ENCODE assay signal across 27 mouse cellular contexts in the genomic region with DNA sequence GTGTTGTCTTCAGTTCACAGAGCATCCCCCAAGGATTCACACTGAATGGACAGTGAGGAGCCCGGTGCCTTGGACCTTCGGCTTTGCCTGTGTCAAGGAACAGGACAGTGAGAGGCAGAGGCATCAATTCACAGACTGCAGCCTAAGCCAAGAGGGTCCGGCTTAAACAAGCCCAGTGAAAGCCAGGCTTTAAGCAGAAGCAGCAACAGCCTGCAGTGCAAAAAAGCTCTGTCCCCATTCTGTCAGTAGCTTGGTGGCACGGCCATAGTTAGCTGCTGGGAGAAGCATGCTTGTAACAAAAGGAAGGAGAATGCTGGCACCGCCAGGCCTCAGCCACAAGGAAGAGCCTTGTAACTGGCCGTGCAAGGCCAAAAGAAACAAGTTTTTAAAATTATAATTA. TPM values are rescaled to one million over a fixed set of nuclear protein-coding genes. Genes with fewer than 3 reads are reported as not detected.
DNase-seq lines count a peak whose midpoint lies in the region; ATAC-seq and TF ChIP-seq lines count a peak whose summit lies in the region.
"Had no signal": no experiment of that assay in that cellular context is flagged by ENCODE, and none has a peak within 500 bp of the region (broad histone marks: within the 10 kb centered on the region; RNA-seq: fewer than 3 reads in every experiment).

No protein-coding gene starts in this region.

- TF ChIP-seq CTCF in layer of hippocampus, adult 2 months (conservative IDR thresholded peaks at IDR 0.05) = no peak
- TF ChIP-seq CTCF in brain, embryonic 14.5 days (IDR thresholded peaks at IDR 0.05; ENCODE audit: borderline replicate concordance, extremely low read depth, insufficient read depth, insufficient read length) = no peak
- TF ChIP-seq CTCF in forebrain, postnatal 0 days (IDR thresholded peaks at IDR 0.05; ENCODE audit: low read depth) = no peak

- DNase-seq in layer of hippocampus, adult 2 months (ENCODE audit: low spot score in 2 of 2) = no peak
- no peak for DNase-seq in layer of hippocampus, adult 8-10 months (ENCODE audit: low spot score in 2 of 2)
- DNase-seq in brain, embryonic 14.5 days (ENCODE audit: low read depth) = peak; percentile 56
- no peak for DNase-seq in forebrain, embryonic 11.5 days (ENCODE audit: low spot score)
- no peak for DNase-seq in forebrain, postnatal 0 days
- no peak for DNase-seq in kidney, adult 9 months
- DNase-seq in frontal cortex, postnatal 10 days (ENCODE audit: low spot score in 2 of 2) = no peak
- DNase-seq: adrenal gland, adult 2 months; B cell, adult 2 months; cerebellum, adult 8-10 months; heart, postnatal 36 days; kidney, adult 8-10 months; kidney, postnatal 25 days; lung, embryonic 14.5 days; thymus, adult 2 months had no signal

- H3K4me3 ChIP-seq in layer of hippocampus, adult 2 months = no peak overlapping the region
- H3K4me3 ChIP-seq in forebrain, embryonic 11.5 days (ENCODE audit: low read depth, low read length) = no peak overlapping the region
- H3K4me3 ChIP-seq in forebrain, postnatal 0 days (ENCODE audit: low read depth, low read length) = no peak overlapping the region
- H3K4me3 ChIP-seq: heart, embryonic 15.5 days; limb, embryonic 15.5 days; midbrain, embryonic 12.5 days had no signal

- H3K4me2 ChIP-seq in forebrain, embryonic 11.5 days (ENCODE audit: low read depth, low read length, severe bottlenecking) = no peak overlapping the region
- no peak overlapping the region for H3K4me2 ChIP-seq in forebrain, postnatal 0 days (ENCODE audit: low read depth)
- H3K4me2 ChIP-seq: heart, embryonic 15.5 days; limb, embryonic 15.5 days; lung, embryonic 14.5 days; midbrain, embryonic 12.5 days had no signal

- H3K36me3 ChIP-seq in forebrain, embryonic 11.5 days (ENCODE audit: control insufficient read depth, insufficient read depth, low read length) = no peaks in the 10 kb centered on the region
- no peaks in the 10 kb centered on the region for H3K36me3 ChIP-seq in forebrain, postnatal 0 days (ENCODE audit: insufficient read depth)
- H3K36me3 ChIP-seq: G1E; heart, embryonic 15.5 days; limb, embryonic 15.5 days; midbrain, embryonic 12.5 days had no signal

- H3K27me3 ChIP-seq in forebrain, embryonic 11.5 days (ENCODE audit: control insufficient read depth, insufficient read depth, low read length) = no peaks in the 10 kb centered on the region
- no peaks in the 10 kb centered on the region for H3K27me3 ChIP-seq in forebrain, postnatal 0 days (ENCODE audit: insufficient read depth, low read length)
- H3K27me3 ChIP-seq: CH12.LX; heart, embryonic 15.5 days; midbrain, embryonic 12.5 days; Patski had no signal

- 69% methylated on average over 6 of the region's 6 CpGs for WGBS in forebrain, embryonic 11.5 days
- WGBS in forebrain, postnatal 0 days = 31% methylated on average over 6 of the region's 6 CpGs

- H3K9ac ChIP-seq in forebrain, embryonic 11.5 days (ENCODE audit: low read length) = peak overlapping the region; percentile 16; the same call in 1 of the 2 replicates
- no peak overlapping the region for H3K9ac ChIP-seq in forebrain, postnatal 0 days
- H3K9ac ChIP-seq: heart, embryonic 15.5 days; limb, embryonic 15.5 days; liver, embryonic 14.5 days; lung, embryonic 14.5 days; midbrain, embryonic 12.5 days had no signal

- ATAC-seq in forebrain, embryonic 11.5 days (replicated peaks; ENCODE audit: low FRiP score) = no peak
- ATAC-seq in forebrain, postnatal 0 days = peak; percentile 12; the same call in 1 of the 2 replicates
- ATAC-seq: inflammation-experienced regulatory T-cells, adult 6 months; Patski had no signal

- H3K4me1 ChIP-seq in forebrain, embryonic 11.5 days (replicated peaks; ENCODE audit: control insufficient read depth, insufficient read depth, low read length) = no peaks in the 10 kb centered on the region; the same call in 1 of the 2 replicates
- H3K4me1 ChIP-seq in forebrain, postnatal 0 days (ENCODE audit: insufficient read depth) = 0 out of 2 replicates have a peak, but pooled peaks cover 10% of the 10 kb centered on the region
- H3K4me1 ChIP-seq: heart, embryonic 15.5 days had no signal

- no peak for TF ChIP-seq POLR2A in brain, embryonic 14.5 days (IDR thresholded peaks at IDR 0.05; ENCODE audit: borderline replicate concordance, extremely low read depth, insufficient read depth, insufficient read length, poor library complexity, severe bottlenecking)

- H3K9me3 ChIP-seq in forebrain, embryonic 11.5 days (ENCODE audit: control insufficient read depth, low read length) = no peaks in the 10 kb centered on the region
- no peaks in the 10 kb centered on the region for H3K9me3 ChIP-seq in forebrain, postnatal 0 days (ENCODE audit: low read length)
- H3K9me3 ChIP-seq: G1E; heart, embryonic 15.5 days; limb, embryonic 15.5 days; midbrain, embryonic 12.5 days had no signal

- 0 out of 2 replicates have a peak overlapping the region, but pooled peaks have one; percentile 7 for H3K27ac ChIP-seq in layer of hippocampus, adult 2 months
- no peak overlapping the region for H3K27ac ChIP-seq in forebrain, embryonic 11.5 days (ENCODE audit: low read depth, low read length)
- H3K27ac ChIP-seq in forebrain, postnatal 0 days (ENCODE audit: low read depth, low read length) = peak overlapping the region; percentile 30
- H3K27ac ChIP-seq: heart, embryonic 15.5 days; limb, embryonic 15.5 days; liver, embryonic 14.5 days; midbrain, embryonic 12.5 days; stomach, postnatal 0 days had no signal

RNA-seq across cellular contexts. Expression of gene Chga, which starts 40.6 kb away (rescaled TPM):
- 100 to 1,000 TPM; 123 to 124 TPM for total RNA-seq in layer of hippocampus, adult 2 months (2021)
- total RNA-seq in layer of hippocampus, adult 8-10 months (2022) = 100 to 1,000 TPM; 115 to 125 (median 120) TPM
- 56.3 and 74.5 TPM in 2 replicates for polyA plus RNA-seq in brain, embryonic 14.5 days (2012; rRNA removed)
- polyA plus RNA-seq in forebrain, embryonic 11.5 days (2014; fragmentation: Nextera tagmentation; extraction: Ambion mirVana) = 16.7 and 18.1 TPM in 2 replicates
- 108 and 123 TPM in 2 replicates for total RNA-seq in forebrain, postnatal 0 days (2014; rRNA removed)
- 130 and 171 TPM in 2 replicates for polyA plus RNA-seq in forebrain, postnatal 0 days (2015; fragmentation: Nextera tagmentation; extraction: Ambion mirVana)
- total RNA-seq: CH12.LX; common myeloid progenitor, adult 5-6 weeks; gastrocnemius, adult 18-20 months; heart, postnatal 36 days; megakaryocyte, adult 5-6 weeks had no signal
- polyA plus RNA-seq: G1E had no signal

RNA-seq across cellular contexts. Expression of gene Golga5, which starts 45.2 kb away (rescaled TPM):
- total RNA-seq in layer of hippocampus, adult 2 months (2021) = 10 to 100 TPM; 24.6 to 26.3 TPM
- 10 to 100 TPM; 24.9 to 29.8 (median 26.9) TPM for total RNA-seq in layer of hippocampus, adult 8-10 months (2022)
- 21.8 and 23.9 TPM in 2 replicates for polyA plus RNA-seq in brain, embryonic 14.5 days (2012; rRNA removed)
- 32.5 and 34.0 TPM in 2 replicates for polyA plus RNA-seq in forebrain, embryonic 11.5 days (2014; fragmentation: Nextera tagmentation; extraction: Ambion mirVana)
- total RNA-seq in forebrain, postnatal 0 days (2014; rRNA removed) = 28.9 and 34.9 TPM in 2 replicates
- 24.4 and 25.6 TPM in 2 replicates for polyA plus RNA-seq in forebrain, postnatal 0 days (2015; fragmentation: Nextera tagmentation; extraction: Ambion mirVana)
